Mouse (Mus musculus) lung, postnatal 0 days (tissue): Measurements from ENCODE around the gene Lrit3.

Source experiments
- CTCF ChIP-seq: IDR thresholded peaks from 2 replicates; pipeline ENCODE4 v1.5.1; 2016; ENCODE audit warnings: antibody characterized with exemption, mild to moderate bottlenecking
- EP300 ChIP-seq: IDR thresholded peaks from 2 replicates; pipeline ENCODE4 v1.6.1; 2016; ENCODE audit warnings: antibody characterized with exemption, mild to moderate bottlenecking, control low read depth

DNA sequence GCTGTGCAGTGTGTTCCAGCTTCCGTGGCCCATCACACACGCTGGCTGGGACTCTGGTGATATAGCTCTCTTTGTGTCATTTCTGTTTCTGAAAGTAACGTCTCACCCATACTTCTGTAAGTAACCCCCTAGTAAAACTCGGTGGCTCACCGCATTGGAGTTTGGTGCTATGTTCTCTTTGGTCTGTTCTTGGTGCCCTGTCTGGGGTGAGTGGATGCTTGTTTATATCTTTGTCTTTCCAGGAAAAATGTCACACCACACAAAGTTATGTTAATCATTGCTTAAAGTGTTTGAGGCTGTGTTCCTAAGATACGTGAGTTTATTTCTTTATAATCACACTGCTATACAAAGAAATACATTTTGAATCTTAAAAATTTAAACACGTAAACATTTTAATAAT, 43.0 kb upstream of the Lrit3 start:
- TF ChIP-seq CTCF (no peak), EP300 (no peak)
